Mouse (Mus musculus) brain, embryonic 14.5 days (tissue): ENCODE data around the gene Shld1.

Experiments
- CTCF ChIP-seq: fragments of 200-500 bp; IDR thresholded peaks from 2 replicates; pipeline ENCODE4 v1.5.1; 2012; ENCODE audit warnings: inconsistent platforms, mild to moderate bottlenecking, moderate library complexity, borderline replicate concordance; ENCODE audit not compliant: insufficient read depth, insufficient read length; ENCODE audit errors: extremely low read depth
- POLR2A ChIP-seq: fragments of 200-500 bp; IDR thresholded peaks from 2 replicates; pipeline ENCODE4 v1.6.1; 2012; ENCODE audit warnings: mild to moderate bottlenecking, inconsistent platforms, borderline replicate concordance; ENCODE audit not compliant: poor library complexity, insufficient read depth, insufficient read length, severe bottlenecking; ENCODE audit errors: extremely low read depth

- TF ChIP-seq POLR2A: no peak
- TF ChIP-seq CTCF: no peak
Observed at GRCm38 (mm10) chr2:132700921-132701320, 14.2 kb downstream of the Shld1 start.
